Mouse (Mus musculus): ENCODE results near the gene Fam222a.

Fam222a gene

GRCm38 (mm10) chr5:114565305-114565704, 2.5 kb upstream of the Fam222a start:
- H3K4me1 ChIP-seq (replicated peaks; ENCODE audit: low read depth, low read length): peaks cover 77% of the 10 kb centered on the region
- H3K27me3 ChIP-seq (ENCODE audit: insufficient read depth, low read length): peaks cover 22% of the 10 kb centered on the region
- peaks cover 4% of the 10 kb centered on the region; the same call in 1 of the 2 replicates for H3K36me3 ChIP-seq (ENCODE audit: insufficient read depth, low read length)
- TF ChIP-seq CTCF (conservative IDR thresholded peaks at IDR 0.05; ENCODE audit: low read length) (no peak), NANOG (IDR thresholded peaks at IDR 0.05; ENCODE audit: borderline replicate concordance, low read length) (no peak), POU5F1 (IDR thresholded peaks at IDR 0.05; ENCODE audit: borderline replicate concordance, low read length) (no peak)
- H3K4me3 ChIP-seq (replicated peaks; ENCODE audit: low read length): peak overlapping the region; percentile 71
- H3K9me3 ChIP-seq (ENCODE audit: low read length): peaks cover 7% of the 10 kb centered on the region

DNA sequence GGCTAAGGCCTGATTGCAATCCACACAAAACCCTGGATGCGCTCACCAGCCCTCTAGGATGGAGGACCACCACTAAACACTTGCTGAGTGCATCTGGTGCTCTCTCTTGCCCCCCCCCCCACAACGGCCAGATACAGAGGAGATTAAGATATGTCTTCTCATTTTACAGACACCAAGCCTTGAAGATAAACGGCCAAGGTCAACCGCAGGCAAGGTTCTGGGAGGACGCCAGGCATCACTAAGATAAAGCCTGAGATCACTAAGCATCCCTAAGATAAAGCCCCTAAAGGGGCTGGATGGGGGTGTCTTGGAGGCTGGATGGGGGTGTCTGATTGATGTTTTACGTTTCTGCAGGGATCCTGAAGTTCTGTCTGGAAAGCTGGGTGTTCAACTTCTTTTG, 2.1 kb upstream of the Fam222a start:
- TF ChIP-seq NANOG (IDR thresholded peaks at IDR 0.05; ENCODE audit: borderline replicate concordance, low read length) (no peak), CTCF (conservative IDR thresholded peaks at IDR 0.05; ENCODE audit: low read length) (no peak), POU5F1 (IDR thresholded peaks at IDR 0.05; ENCODE audit: borderline replicate concordance, low read length) (no peak)
- Histone ChIP-seq H3K4me1 (replicated peaks; ENCODE audit: low read depth, low read length) (peaks cover 77% of the 10 kb centered on the region), H3K36me3 (ENCODE audit: insufficient read depth, low read length) (peaks cover 4% of the 10 kb centered on the region; the same call in 1 of the 2 replicates), H3K9me3 (ENCODE audit: low read length) (peaks cover 7% of the 10 kb centered on the region), H3K27me3 (ENCODE audit: insufficient read depth, low read length) (peaks cover 23% of the 10 kb centered on the region), H3K4me3 (replicated peaks; ENCODE audit: low read length) (peak overlapping the region; percentile 71)

DNA sequence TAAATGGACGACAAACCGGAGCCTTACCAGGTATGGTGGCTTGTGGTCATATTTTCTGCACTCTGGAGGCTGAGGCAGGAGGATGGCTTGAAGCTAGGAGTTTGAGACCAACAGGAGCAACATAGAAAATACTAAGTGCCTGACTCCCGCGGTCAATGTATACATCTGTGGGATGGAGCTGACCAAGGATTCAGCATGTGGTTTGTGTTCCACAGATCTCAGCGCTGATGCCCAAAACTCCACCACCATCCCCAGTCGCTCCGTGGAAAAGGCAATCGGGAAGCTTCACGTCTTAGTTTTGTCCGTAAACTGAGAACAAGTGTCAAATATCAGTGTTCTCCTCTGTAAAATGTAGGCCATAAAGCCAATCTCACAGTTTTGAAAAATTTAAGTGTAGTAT, 1.4 kb upstream of the Fam222a start:
- Histone ChIP-seq H3K36me3 (ENCODE audit: insufficient read depth, low read length) (peaks cover 4% of the 10 kb centered on the region; the same call in 1 of the 2 replicates), H3K4me3 (replicated peaks; ENCODE audit: low read length) (peak overlapping the region; percentile 98; the same call in 1 of the 2 replicates), H3K9me3 (ENCODE audit: low read length) (peaks cover 7% of the 10 kb centered on the region), H3K27me3 (ENCODE audit: insufficient read depth, low read length) (peaks cover 23% of the 10 kb centered on the region), H3K4me1 (replicated peaks; ENCODE audit: low read depth, low read length) (peaks cover 77% of the 10 kb centered on the region)
- no peak for TF ChIP-seq CTCF (conservative IDR thresholded peaks at IDR 0.05; ENCODE audit: low read length)
- no peak for TF ChIP-seq NANOG (IDR thresholded peaks at IDR 0.05; ENCODE audit: borderline replicate concordance, low read length)
- TF ChIP-seq POU5F1 (IDR thresholded peaks at IDR 0.05; ENCODE audit: borderline replicate concordance, low read length): no peak

DNA sequence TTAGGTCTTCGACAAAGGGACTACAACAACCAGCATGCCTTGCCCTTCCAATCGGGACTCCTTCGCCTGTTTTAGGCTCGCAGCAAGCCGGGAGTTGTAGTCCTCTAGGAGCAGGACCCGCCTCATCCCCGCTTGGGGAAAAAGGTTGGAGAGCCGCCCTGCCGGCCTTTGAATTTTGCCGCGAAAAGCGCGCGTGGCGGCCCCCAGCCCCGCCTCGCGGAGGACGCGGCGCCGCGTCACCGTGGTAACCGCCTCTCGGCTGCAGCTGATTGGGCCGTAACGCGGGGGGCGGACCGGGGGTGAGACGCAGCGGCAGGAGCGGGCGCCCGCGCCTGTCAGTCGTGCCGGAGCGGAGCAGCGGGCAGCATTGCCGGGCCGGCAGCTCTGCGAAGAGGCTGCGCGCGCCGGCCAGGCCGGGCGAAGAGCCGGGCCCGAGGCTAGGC, 720 bp upstream of the Fam222a start:
- Histone ChIP-seq H3K9me3 (ENCODE audit: low read length) (peaks cover 7% of the 10 kb centered on the region), H3K4me3 (replicated peaks; ENCODE audit: low read length) (peak overlapping the region; percentile 98), H3K36me3 (ENCODE audit: insufficient read depth, low read length) (peaks cover 4% of the 10 kb centered on the region; the same call in 1 of the 2 replicates), H3K27me3 (ENCODE audit: insufficient read depth, low read length) (peaks cover 23% of the 10 kb centered on the region), H3K4me1 (replicated peaks; ENCODE audit: low read depth, low read length) (peaks cover 77% of the 10 kb centered on the region)
- TF ChIP-seq NANOG (IDR thresholded peaks at IDR 0.05; ENCODE audit: borderline replicate concordance, low read length) (no peak), POU5F1 (IDR thresholded peaks at IDR 0.05; ENCODE audit: borderline replicate concordance, low read length) (no peak), CTCF (conservative IDR thresholded peaks at IDR 0.05; ENCODE audit: low read length) (no peak)

DNA sequence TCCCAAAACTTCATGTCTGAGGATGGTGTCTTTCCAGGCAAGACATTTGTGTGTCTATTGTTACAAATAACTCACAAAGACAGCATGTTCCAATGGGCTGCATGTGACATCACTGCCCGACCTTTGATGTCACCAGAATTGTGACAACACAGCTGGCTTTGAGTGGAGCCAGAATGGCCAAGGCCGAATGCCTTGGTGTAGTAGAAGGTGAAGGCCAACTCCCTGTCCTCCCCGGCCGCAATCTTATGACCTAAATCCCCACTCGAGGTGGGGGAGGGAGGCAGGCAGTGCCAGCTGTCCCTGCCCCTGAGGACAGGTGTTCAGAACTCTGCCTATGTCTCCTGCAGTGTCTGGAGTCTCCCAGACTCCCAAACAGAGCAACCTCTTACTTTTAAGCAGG, 1.0 kb downstream of the Fam222a start:
- TF ChIP-seq NANOG (IDR thresholded peaks at IDR 0.05; ENCODE audit: borderline replicate concordance, low read length): no peak
- TF ChIP-seq POU5F1 (IDR thresholded peaks at IDR 0.05; ENCODE audit: borderline replicate concordance, low read length): no peak
- TF ChIP-seq CTCF (conservative IDR thresholded peaks at IDR 0.05; ENCODE audit: low read length): no peak
- Histone ChIP-seq H3K4me1 (replicated peaks; ENCODE audit: low read depth, low read length) (peaks cover 84% of the 10 kb centered on the region), H3K27me3 (ENCODE audit: insufficient read depth, low read length) (peaks cover 29% of the 10 kb centered on the region), H3K4me3 (replicated peaks; ENCODE audit: low read length) (peak overlapping the region; percentile 98), H3K36me3 (ENCODE audit: insufficient read depth, low read length) (peaks cover 6% of the 10 kb centered on the region; the same call in 1 of the 2 replicates), H3K9me3 (ENCODE audit: low read length) (0 out of 2 replicates have a peak, but pooled peaks cover under 1% of the 10 kb centered on the region)

DNA sequence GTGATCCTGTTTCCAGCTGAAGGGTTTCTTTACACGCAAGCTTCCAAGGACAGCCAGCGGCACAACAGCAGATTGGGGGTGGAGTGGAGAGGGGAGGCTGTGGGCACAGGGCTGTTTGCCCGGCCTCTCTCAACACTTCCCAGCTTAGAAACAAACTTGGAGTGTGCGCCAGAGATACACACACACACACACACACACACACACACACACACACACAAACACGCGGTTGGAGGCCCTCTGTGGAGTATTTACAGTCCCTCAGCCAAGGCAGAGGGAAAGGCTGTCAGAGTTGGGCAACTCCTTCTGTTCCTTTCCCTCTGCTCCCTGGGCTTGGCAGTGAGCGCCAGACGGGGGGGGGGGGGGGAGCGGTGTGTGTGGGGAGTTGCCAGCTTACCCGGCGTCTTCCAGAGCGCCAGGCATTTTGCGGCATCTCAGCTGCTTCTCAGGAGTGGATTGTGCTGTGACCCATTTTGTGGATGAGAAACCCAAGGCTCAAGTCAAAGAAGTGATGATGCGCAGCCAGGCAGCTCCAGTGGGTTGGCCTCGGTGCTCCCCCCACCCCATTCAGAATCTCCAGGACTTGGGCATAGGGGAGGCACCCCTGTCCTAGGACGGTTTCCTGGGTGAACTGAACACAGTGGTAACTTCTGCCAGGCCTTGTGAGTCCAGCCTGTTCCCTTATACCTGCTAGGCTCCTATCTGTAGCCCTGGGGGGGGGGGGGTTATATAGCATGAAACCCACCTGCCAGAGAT, 2.3 kb downstream of the Fam222a start:
- TF ChIP-seq NANOG (IDR thresholded peaks at IDR 0.05; ENCODE audit: borderline replicate concordance, low read length) (no peak), CTCF (conservative IDR thresholded peaks at IDR 0.05; ENCODE audit: low read length) (no peak), POU5F1 (IDR thresholded peaks at IDR 0.05; ENCODE audit: borderline replicate concordance, low read length) (no peak)
- Histone ChIP-seq H3K9me3 (ENCODE audit: low read length) (no peaks in the 10 kb centered on the region), H3K4me3 (replicated peaks; ENCODE audit: low read length) (peak overlapping the region; percentile 98), H3K36me3 (ENCODE audit: insufficient read depth, low read length) (peaks cover 12% of the 10 kb centered on the region; the same call in 1 of the 2 replicates), H3K4me1 (replicated peaks; ENCODE audit: low read depth, low read length) (peaks cover 84% of the 10 kb centered on the region), H3K27me3 (ENCODE audit: insufficient read depth, low read length) (peaks cover 29% of the 10 kb centered on the region)

- TF ChIP-seq POU5F1 (IDR thresholded peaks at IDR 0.05; ENCODE audit: borderline replicate concordance, low read length) (no peak), CTCF (conservative IDR thresholded peaks at IDR 0.05; ENCODE audit: low read length) (no peak), NANOG (IDR thresholded peaks at IDR 0.05; ENCODE audit: borderline replicate concordance, low read length) (no peak)
- H3K4me3 ChIP-seq (replicated peaks; ENCODE audit: low read length): peak overlapping the region; percentile 77
- peaks cover 83% of the 10 kb centered on the region for H3K4me1 ChIP-seq (replicated peaks; ENCODE audit: low read depth, low read length)
- peaks cover 12% of the 10 kb centered on the region; the same call in 1 of the 2 replicates for H3K36me3 ChIP-seq (ENCODE audit: insufficient read depth, low read length)
- no peaks in the 10 kb centered on the region for H3K9me3 ChIP-seq (ENCODE audit: low read length)
- H3K27me3 ChIP-seq (ENCODE audit: insufficient read depth, low read length): peaks cover 29% of the 10 kb centered on the region
These were observed 3.1 kb downstream of the Fam222a start for GRCm38 (mm10) chr5:114570791-114571450.

GRCm38 (mm10) chr5:114571451-114572030, 3.7 kb downstream of the Fam222a start:
- Histone ChIP-seq H3K27me3 (ENCODE audit: insufficient read depth, low read length) (peaks cover 29% of the 10 kb centered on the region), H3K9me3 (ENCODE audit: low read length) (no peaks in the 10 kb centered on the region), H3K4me3 (replicated peaks; ENCODE audit: low read length) (peak overlapping the region; percentile 77), H3K4me1 (replicated peaks; ENCODE audit: low read depth, low read length) (peaks cover 80% of the 10 kb centered on the region), H3K36me3 (ENCODE audit: insufficient read depth, low read length) (peaks cover 16% of the 10 kb centered on the region)
- TF ChIP-seq CTCF (conservative IDR thresholded peaks at IDR 0.05; ENCODE audit: low read length) (no peak), NANOG (IDR thresholded peaks at IDR 0.05; ENCODE audit: borderline replicate concordance, low read length) (no peak), POU5F1 (IDR thresholded peaks at IDR 0.05; ENCODE audit: borderline replicate concordance, low read length) (no peak)
